Mouse (Mus musculus): ENCODE data around the gene Gm12185.

DNA sequence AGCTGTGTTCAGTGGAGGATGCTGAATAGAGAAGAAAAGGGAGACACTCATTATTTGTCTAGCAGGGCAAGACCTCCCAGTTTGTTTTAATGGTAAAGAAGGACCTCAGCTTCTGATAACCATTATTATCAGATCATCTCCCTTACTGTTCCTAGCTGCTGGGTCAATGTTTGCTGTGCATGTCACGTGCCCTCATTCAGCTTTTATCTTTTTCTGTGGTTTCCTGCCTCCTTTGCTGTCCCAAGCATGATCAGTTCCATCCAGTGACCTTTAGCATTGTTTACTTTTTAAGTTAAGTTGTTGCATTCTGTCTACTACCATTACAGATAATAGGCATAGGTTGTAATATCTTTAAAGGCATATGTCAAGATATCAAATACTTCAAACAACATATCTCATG, 83.6 kb downstream of the Gm12185 start:
- TF ChIP-seq EP300 (IDR thresholded peaks at IDR 0.05; ENCODE audit: low read depth), result no peak
- TF ChIP-seq CTCF (IDR thresholded peaks at IDR 0.05; ENCODE audit: low read depth), result no peak
